Mouse (Mus musculus) layer of hippocampus, postnatal 10 days (tissue): ENCODE results near the gene Myl9. TPM values are rescaled to one million over a fixed set of nuclear protein-coding genes. Genes with fewer than 3 reads are reported as not detected.

Source experiments
- DNase-seq, 2 experiments: peaks; one replicate each; pipeline ENCODE4 v3.0.0; 2021; ENCODE audit warnings: low spot score in 2 of 2
- long read RNA-seq: library from polyadenylated mRNA; stranded (forward); transcript quantifications from one replicate; pipeline ENCODE4 v2.0.0, GENCODE M21; 2023
- total RNA-seq, 2 experiments: library from RNA; stranded (reverse); gene quantifications; 2 replicates each; pipeline ENCODE4 v1.2.3; 2021

Myl9 gene
- total RNA-seq = 10 to 100 TPM; 21.4 to 23.4 TPM
- long read RNA-seq, transcript Myl9-201 (4 exons, 1,128 nt) = major isoform, 31 of 34 reads
- long read RNA-seq, partial matches to known transcripts = 2 of 34 reads
- long read RNA-seq, other reads (novel, unspliced or antisense) = 1 of 34 reads

DNA sequence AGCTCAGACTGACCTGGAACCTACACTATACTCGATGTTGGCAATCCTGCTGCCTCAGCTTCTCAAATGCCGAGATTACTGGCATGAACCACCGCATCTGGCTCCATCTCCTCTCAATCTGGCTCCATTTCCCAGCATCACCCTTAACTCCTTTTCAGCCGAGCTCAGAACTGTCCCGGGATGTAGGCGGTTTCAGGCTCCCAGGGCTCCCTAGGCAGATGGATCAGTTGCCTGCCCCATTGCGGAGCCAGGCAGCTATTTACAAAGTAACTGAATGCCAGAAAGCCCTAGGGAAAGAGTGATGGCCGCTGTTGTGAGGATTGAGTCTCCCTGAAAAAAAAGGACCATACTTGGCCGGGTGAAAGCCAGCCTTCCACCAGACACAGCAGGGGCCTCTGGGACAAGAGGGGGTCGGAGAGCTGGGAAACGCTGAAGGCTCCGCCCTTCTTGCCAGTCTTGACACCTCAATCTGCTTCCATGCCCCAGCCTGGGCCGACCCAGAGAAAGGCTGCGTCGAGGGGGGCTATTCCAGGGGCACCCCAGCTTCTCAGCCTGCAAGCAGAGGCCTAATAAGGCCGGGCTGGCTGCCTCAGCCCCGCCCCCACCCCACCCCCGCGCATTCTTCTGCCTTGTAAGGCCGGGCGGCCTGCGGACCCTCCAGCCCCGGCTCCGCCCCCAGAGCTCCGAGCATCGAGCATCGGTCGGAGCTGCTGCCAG is at the start of gene Myl9:
Gene Myl9 (plus strand): TSS at position 683 of the 717 bp plus-strand sequence.
- DNase-seq = peak in 1 of 2 experiments; percentile 32

DNA sequence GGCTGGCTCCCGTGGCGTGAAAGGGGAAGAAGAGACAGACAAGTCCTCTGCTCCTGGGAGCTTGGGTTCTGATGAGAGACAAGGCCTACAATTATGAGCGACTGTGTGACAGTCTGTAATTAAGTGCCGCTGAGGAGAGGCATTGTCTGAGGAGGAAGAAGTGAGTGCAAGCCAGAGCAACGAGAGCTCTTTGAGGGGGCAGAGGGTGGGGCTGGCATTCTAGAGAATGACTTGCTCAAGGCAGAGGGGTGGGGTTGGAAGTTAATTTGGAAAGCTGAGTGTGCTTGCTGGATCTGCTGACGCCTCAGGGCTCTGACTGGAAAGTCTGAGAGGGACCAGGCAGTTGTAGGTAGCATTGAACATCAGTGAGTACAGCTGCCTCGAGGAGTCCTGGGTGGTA is 48.9 kb upstream of the Myl9 start:
- DNase-seq = no peak

DNA sequence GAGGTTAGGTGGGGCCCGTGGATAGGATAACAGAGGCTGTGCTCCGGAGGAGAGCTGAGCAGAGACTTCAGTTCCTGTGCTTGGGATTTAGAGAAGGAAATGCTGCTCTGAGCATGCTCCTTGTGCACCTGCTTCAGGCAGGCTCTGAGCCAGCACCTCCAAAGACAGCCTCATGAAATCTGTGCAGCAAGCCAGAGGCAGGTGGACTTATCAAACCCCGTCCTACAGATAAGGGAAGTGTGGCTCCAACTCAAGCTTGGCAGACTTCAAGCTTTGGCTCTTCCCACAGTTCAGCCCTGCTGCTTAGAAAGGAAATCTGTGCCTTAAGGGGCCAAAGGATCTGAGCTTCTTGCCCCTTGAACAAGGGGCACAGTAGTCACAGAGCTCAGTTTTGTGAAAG is 48.3 kb upstream of the Myl9 start:
- no peak for DNase-seq

DNA sequence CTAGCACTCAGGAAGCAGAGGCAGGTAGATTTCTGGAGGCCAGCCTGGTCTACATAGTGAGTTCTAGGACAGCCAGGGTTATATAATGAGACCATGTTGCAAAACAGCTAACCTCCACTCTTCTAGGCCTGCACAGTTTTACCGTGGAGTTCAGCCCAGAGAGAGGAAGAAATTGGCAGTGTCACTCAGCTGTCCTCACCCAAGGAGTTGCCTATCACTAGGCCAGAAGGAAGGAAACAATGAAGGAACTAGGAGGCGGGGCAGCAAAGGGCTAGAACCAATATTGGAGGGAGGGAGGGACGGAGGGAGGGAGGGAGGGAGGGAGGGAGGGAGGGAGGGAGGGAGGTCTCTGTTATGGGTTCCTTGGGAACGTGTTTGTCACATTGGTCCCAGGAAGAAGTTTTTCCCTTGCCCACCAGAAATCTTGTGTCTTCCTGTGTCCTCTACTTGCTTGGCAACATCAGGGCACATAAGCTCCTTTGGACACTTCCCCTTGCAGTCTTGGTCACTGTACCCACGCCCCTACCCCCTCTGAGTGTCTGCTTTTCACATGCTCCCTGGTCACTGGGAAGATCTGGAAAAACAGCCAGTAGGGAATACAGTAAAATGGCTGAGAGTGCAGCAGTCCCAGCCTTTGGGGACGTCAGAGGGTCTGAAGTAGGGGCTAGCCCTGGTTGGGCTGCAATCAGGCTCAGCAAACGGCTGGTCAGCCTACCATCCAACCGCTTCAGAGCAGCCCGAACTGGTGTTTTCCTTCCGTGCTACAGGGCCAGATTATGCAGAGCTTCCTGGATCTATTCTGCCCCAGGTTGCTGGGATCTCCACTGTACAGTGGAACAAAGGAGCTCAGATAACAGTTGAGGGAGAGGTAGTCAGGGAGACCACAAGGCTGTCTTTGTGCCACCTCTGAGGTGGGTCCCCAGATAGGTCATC is 45.4 kb upstream of the Myl9 start:
- DNase-seq = no peak

DNA sequence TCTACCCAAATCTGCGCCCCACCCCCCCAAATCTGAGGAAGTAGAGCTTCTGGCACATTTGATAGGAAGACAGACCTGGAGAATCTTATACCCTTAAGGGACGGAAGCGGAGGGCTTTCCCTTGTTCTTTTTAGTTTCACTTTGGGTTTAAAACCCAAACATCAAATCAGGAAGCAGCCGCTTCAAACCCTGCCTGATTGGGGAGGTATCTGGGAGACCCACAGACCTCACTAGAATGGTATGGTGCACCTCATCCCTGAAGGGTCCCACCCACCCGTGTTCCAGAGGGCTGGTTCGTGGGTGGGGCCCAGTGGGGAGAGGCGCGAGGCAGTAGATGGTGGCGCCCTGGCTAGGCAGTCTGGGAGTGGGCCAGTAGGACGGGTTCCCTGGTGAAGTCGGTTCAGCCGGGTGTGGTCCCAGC is 44.7 kb upstream of the Myl9 start:
- no peak for DNase-seq

DNA sequence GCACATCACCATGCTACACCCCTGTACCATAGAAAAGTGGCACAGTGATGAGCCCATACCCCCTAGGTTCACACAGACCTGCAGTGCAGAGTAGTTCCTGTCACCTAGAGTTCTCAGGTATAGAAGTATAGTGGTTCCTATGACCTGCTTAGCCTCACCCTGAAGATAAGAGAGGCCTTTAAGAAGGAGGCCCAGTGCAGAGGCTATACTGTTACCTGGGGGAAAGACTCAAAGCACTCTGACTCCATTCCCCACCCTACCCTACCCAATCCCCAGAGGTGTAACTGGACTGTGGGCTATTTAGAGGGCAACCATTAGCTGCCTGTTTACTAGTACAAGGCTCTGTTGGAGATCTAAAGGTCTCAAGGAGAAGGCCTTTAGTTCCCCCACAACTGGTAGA is 43.6 kb upstream of the Myl9 start:
- DNase-seq = no peak

DNA sequence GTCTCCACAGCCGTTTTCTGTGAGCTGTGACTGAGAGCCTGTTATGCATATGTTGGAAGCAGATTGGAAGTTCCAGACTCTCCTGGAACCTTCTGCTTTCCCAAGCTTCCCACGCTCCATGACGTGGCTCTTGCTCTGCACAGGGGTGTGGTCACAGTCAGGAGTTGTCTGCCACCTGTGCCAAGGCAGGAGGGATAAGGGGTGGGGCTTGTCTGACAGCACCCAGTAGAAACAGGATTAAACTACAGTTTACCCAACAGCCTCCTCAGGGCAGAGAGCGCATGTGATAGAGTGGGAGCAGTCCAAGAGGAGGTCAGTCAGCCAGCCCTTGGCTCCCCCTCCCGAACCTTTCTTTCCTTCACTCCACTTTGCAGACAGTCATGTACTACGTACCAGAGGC is 43.1 kb upstream of the Myl9 start:
- peak; percentile 46 to 49 for DNase-seq

DNA sequence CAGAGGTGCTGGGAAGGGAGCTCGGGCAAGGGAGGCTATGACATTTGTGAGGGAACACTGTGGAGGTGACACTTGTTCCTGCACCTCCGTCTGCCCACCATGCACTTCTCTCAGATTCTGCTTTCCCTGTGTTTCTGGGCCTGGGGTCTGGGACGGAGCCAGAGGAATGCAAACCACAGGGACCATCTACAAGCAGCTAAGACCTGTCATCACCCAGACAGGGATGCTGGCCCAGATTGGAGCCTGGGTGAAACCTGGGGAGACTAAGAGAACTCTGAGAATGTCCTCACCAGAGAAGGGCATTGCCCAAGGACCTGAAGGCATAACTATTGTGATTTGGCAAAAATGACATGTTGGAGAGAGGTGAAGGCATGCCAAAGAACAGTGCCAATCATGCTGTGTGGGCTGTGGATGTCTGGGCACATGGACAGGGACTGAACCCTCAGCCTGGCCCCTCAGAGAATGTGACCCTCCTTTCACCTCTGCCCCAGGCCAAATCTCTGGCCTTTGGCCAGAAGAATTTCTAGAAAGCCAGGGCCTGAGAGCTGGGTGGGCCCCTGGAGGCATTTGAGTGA is 39.4 kb upstream of the Myl9 start:
- DNase-seq = no peak

DNA sequence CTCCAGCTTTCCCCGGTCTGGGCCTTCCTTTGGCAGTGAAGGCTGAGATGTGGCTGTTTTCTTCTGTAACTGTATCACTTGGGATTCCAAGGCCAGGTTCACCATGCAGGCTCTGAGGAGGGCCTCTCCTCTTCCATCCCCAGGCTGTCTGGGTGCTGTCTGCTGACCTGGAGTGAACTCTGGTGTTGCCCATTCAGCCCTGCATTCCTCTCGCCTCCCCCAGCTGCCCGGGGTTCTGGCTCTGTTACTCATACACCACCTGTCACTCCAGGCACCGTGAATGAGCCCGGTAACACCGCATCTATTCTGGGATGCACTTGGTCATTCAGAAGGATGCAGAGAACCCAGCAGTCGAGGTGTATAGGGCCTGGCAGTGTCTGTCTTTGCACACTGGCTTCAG is 38.4 kb upstream of the Myl9 start:
- DNase-seq = no peak

DNA sequence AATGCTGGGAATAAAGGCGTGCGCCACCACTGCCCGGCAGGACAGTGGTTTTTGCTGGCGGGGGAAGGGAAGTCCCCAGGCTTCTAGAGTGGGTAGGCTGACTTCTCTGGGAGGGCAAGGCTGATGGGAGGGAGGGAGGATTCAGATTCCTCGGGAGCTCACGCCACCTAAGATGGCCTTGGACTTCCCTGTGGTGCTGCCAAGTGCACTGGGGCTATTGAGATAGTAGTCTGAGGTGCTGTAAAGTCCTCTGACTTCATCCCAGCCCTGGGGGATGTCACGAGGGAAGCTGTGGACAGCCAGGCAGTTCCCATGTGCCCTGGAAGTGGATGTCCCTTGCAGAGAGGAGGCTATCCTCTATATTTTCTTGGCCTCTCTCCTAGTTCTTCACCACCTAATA is 37.2 kb upstream of the Myl9 start:
- DNase-seq = no peak

DNA sequence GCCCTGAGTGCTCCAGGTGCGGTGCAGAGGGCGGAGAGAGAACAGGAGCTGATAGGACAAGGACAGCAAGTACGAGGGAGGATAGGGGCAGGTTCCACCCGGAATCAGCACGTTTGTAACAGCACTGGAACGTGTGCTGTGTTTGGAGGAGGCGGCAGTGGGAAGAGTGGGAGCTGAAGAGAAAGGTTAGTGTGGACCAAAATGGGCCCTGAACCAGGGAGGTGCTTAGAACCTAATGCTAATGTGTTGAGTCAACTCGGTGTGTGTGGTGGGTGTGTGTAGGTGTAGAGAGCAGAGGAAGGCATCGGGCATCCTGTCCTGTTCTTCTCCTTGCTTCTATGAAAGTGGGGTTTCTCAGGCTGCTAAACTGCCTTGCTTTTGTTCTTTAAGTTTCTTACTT is 34.0 kb upstream of the Myl9 start:
- no peak for DNase-seq

DNA sequence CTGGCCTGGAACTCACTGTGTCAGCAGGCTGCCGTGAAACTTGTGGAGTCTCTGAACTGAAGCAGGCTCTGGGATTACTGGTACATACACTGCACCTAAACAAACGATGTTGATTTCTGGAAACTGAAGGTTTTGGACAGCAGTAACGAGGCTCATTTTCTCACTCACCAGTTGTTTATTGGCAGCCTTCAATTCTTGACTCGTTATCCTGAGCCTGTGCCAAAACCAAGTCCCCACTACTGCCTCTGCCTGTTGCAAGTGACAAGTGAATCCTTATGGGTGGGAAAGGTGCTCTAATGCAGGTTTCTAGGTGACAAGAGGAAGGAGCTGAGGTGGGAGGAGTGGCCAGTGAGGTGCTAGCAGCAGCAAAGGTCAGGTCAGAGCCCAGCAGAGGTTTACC is 33.2 kb upstream of the Myl9 start:
- DNase-seq = no peak

DNA sequence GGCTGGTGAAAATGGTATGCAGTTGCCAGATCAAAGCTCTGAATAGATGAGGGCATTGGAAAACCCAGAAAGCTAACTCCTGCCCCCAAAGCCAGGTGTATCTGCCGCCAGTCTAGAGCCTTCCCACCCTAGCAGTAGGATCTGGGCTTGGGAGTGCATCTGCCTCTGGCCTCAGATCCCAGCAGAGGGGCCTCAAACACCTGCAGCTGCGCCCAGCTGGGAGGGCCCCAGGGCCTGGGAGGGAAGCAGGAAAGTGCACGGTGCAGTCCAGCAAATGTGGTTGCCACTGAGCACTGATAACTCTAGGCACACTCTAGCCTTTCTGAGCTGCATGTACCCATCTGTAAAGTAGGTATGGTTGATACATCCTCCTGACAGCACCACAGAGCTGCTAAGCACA is 32.0 kb upstream of the Myl9 start:
- DNase-seq = no peak

DNA sequence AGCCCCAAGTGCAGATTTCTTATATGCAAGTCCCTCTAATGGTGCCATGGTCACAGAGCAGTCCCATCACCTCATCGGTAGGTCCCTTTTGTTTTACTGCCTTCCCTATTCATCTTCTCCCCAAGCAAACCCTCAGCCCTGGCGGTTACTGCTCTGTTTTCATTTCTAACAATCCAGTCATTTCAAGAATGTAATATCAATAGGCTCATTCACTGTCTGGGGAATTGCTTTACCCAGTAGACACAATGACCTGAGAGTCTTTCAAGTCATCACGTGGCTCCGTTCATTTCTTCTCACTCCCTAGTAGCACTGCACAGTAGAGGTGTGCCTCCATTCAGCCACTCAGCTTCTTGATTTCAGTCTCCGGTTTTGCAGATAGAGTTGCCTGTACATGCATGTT is 30.8 kb upstream of the Myl9 start:
- DNase-seq = no peak

DNA sequence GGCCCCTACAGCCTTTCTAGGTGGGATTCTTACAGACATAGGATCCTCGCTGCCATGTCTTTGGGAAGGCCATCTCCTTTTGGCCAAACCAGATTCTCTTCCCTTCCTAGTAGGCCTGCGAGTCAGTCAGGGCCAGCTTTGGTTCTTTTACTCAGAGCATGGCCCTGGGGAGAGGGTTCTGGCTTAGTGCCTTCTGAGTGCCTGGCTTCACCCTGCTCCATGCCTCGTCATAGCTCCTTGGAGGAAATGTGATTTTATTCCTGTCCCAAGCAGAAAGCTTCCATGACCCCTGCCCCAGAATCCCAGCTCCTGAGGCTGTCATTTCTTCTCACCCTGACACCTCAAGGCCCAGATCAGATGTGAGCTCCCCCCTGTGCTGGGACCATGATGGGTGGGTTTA is 27.9 kb upstream of the Myl9 start:
- DNase-seq = no peak

DNA sequence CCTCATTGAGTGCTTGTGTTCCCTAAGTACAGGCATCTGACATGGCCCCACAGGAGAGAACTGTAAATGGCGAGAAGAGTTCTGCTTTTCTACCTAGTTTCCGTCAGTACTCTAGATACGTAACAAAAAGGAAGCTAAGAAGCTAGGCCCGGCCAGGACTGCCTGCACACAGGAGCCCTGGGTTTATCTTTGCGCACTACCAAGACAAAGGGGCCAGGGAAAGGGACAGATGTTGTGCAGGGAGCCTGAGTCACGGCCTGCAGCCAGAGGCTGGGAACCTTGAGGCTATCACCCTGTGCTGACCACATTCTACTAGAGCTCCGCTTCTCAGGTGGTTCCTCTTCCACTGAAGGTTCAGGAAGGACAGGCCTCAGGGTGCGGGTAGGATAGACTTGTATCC is 25.5 kb upstream of the Myl9 start:
- no peak for DNase-seq

DNA sequence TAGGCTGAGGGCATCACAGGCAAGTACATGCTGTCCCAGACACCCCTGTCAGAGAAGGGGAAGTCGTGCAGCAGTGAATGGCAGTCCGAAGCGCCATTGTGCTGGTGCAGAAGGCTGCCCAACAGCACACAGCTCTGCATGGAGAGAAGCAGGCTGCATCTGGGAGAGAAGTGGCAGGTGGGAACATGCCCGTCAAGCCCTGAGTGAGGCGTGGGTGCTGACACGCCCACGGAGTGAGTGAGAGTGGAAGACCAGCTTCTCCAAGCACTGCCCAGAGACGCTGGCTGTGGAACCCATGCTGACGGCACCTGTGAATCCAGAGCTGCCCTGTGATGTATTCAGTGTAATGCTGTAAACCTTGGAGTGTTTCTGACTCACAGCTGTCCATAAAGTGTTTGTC is 18.3 kb upstream of the Myl9 start:
- no peak for DNase-seq

DNA sequence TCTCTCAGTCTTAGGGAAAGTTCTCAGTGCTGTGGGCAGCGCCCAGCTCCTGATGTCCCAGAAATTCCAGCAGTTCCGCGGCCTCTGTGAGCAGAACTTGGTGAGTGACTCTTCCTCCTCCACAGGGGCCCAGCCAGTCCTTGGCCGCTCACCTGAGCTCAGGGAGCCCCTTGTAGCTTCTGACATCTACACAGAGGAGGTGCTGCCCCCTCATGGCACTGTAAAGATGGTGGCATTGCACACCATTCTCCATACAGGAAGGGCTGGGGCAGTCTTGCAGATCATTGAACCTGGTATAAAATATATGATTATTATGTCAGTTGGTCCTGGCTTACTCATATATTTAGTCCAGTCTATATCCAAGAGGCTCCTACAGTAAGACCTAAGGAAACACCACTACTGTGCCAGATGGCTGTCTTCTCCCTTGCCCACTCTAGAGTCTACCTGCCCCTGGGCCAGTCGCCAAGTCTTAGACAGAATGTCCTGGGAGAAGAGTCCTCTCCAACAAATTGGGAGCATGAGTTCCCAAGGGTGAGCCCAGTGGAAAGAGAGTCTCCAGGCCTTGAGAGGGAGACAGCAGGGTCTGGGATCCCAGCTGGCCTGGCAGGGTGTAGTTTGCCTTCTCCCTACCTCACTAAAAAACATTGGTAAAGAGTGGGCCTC is 14.2 kb upstream of the Myl9 start:
- DNase-seq = no peak

DNA sequence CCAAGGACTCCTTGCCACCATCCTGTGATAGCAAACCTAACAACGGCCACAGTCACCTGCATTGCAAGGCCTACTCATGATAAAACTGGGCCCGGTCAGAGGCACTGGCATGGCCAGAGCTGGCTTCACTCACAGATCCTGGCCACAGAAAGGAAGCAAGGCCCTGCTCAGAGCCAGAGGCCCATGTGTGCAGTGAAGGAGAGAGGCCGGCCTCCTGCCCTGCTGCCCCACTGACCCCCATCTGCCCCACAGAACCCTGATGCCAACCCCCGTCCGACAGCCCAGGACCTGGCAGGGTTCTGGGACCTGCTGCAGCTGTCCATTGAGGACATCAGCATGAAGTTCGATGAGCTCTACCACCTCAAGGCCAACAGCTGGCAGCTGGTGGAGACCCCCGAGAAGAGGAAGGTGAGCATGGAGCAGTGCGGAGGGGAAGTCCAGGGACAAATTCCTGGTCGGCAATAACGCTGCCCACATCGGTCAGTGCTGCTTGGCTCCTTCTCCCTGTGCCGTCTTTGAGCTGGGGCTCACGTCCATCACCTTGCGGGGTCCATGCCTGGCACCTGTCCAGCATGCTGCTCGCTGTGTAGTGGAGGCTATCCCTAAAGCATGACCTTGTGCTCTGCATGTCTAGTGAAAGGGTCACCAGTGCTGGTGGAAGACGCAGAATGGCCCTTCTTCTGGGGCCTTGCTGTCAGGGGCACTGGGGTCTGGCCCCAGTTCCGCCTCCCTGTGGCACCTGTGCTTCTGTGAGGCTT is 13.5 kb upstream of the Myl9 start:
- DNase-seq = no peak

DNA sequence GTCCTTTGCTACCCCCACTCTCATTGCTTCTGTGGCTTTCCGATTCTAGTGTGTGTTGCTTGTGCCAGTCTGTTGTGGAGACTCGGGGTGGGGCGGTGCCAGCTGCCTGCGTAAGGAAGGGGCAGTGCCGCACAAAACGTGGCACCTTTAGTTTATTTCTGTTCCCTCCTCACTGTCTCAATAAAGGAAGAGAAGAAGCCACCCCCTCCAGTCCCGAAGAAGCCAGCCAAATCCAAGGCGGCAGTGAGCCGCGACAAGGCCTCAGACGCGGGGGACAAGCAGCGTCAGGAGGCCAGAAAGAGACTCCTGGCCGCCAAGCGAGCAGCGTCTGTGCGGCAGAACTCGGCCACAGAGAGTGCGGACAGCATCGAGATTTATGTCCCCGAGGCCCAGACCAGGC is 12.7 kb upstream of the Myl9 start:
- DNase-seq = no peak

DNA sequence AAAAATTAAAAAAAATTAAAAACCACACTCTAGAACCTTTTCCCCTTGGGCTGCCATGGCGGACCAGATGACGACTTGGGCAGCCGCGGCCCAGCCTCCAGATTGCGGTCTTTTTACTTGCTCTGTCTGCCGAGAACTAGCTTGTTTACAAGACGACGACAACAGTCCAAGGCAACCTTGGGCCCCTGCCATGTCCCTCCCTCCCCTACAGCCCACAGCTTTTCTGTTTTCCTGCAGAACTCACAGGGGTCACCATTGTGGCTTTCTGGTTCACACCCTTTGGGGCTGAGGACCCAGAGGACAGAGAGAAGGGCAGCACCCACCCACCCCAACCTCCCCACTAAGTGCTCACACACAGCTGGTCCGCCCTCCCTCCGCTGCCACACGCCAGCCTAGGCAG is 12.1 kb upstream of the Myl9 start:
- DNase-seq = peak; percentile 53 to 59
